Mouse (Mus musculus) heart, postnatal 0 days (tissue): ENCODE measurements around the gene Zdhhc13. TPM values are rescaled to one million over a fixed set of nuclear protein-coding genes. Genes with fewer than 3 reads are reported as not detected.

ENCODE experiments used
- ATAC-seq: fragments of 200-750 bp; cut with Nextera tagmentation; 2 replicates; pipeline ENCODE4 v1.8.0; 2017; ENCODE audit warnings: low read depth, moderate number of reproducible peaks, moderate library complexity; ENCODE audit not compliant: insufficient read depth
- DNase-seq: peaks from one replicate; pipeline ENCODE4 v3.0.0-alpha.2; 2016; ENCODE audit warnings: low spot score
- H3K27ac ChIP-seq: fragments of 300-500 bp; sonication (generic); 2 replicates; pipeline ENCODE4 v1.5.1; 2014; ENCODE audit warnings: low read depth, mild to moderate bottlenecking
- H3K27me3 ChIP-seq: fragments of 300-500 bp; sonication (generic); 2 replicates; pipeline ENCODE4 v1.6.1; 2014; ENCODE audit warnings: low read length, mixed read lengths; ENCODE audit not compliant: control insufficient read depth, insufficient read depth
- H3K36me3 ChIP-seq: fragments of 300-500 bp; sonication (generic); replicated peaks from 2 replicates; pipeline ENCODE4 v1.6.1; 2014; ENCODE audit warnings: low read length, mixed read lengths; ENCODE audit not compliant: control insufficient read depth, insufficient read depth
- H3K4me1 ChIP-seq: fragments of 300-500 bp; sonication (generic); 2 replicates; pipeline ENCODE4 v1.6.1; 2014; ENCODE audit warnings: antibody characterized with exemption; ENCODE audit not compliant: control insufficient read depth, insufficient read depth
- H3K4me2 ChIP-seq: fragments of 300-500 bp; sonication (generic); 2 replicates; pipeline ENCODE4 v1.6.1; 2014; ENCODE audit warnings: low read depth, mild to moderate bottlenecking, low read length, moderate library complexity
- H3K4me3 ChIP-seq: fragments of 300-500 bp; sonication (generic); 2 replicates; pipeline ENCODE4 v1.5.1; 2014; ENCODE audit warnings: low read depth, low read length
- H3K9ac ChIP-seq: fragments of 300-500 bp; sonication (generic); replicated peaks from 2 replicates; pipeline ENCODE4 v1.6.1; 2014; ENCODE audit warnings: low read depth, low read length, mixed read lengths
- H3K9me3 ChIP-seq: fragments of 300-500 bp; sonication (generic); replicated peaks from 2 replicates; pipeline ENCODE4 v1.6.1; 2016; ENCODE audit warnings: low read length; ENCODE audit not compliant: control insufficient read depth
- CTCF ChIP-seq: IDR thresholded peaks from 2 replicates; pipeline ENCODE4 v1.5.1; 2016; ENCODE audit warnings: antibody characterized with exemption, control low read depth, low read depth
- EP300 ChIP-seq: IDR thresholded peaks from 2 replicates; pipeline ENCODE4 v1.6.1; 2016; ENCODE audit warnings: antibody characterized with exemption, low read depth
- WGBS: fragments of 180-500 bp; shearing (Covaris S2); extraction: QIAGEN DNeasy Blood & Tissue Kit; methylation state at CpG from one replicate; pipeline ENCODE4 v1.1.7; 2014; 5-methylcytosine and 5-hydroxymethylcytosine counted together
- polyA plus RNA-seq: library from polyadenylated mRNA; unstranded; fragments of >200 nt; fragmentation: Nextera tagmentation; extraction: Ambion mirVana; gene quantifications from 2 replicates; pipeline ENCODE4 v1.2.1, GENCODE M21; 2015
- total RNA-seq: library from RNA; depleted of rRNA; stranded (reverse); fragments of >200 nt; gene quantifications from 2 replicates; pipeline ENCODE4 v1.2.3, GENCODE M21; 2014; ENCODE audit warnings: low replicate concordance

Zdhhc13 gene
- total and polyA plus RNA-seq, 2 experiments from 2014 or later: 29.5 to 58.5 TPM

GRCm38 (mm10) chr7:48812358-48812757, 23.6 kb downstream of the Zdhhc13 start:
- TF ChIP-seq EP300 (no peak), CTCF (peak; percentile 59)
- Histone ChIP-seq H3K4me3 (no peak overlapping the region), H3K4me2 (no peak overlapping the region), H3K27me3 (no peaks in the 10 kb centered on the region), H3K9ac (no peak overlapping the region), H3K36me3 (peaks cover 41% of the 10 kb centered on the region), H3K9me3 (no peaks in the 10 kb centered on the region), H3K4me1 (no peaks in the 10 kb centered on the region), H3K27ac (no peak overlapping the region)
- DNase-seq (no peak), ATAC-seq (0 out of 2 replicates have a peak, but pooled peaks have one; percentile 44)

DNA sequence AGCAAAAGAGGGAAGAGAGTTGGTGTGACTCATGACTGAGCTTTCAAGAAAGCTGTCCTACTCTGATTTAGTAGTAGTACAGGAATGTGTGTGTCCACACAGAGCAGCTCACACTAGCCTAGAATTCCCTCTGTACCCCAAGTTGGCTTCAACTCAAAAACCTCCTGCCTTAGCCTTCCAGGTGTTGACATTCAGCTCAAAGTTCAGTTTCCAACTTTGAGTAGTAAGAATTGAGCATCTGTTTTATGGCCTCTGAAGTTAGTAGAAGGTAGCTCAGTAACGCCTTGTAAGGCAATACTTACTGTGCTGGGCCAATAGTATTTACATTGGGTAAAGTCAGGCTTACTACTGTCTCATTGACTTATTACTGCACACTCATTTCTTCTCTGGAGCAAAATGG, 24.8 kb downstream of the Zdhhc13 start:
- TF ChIP-seq CTCF (no peak), EP300 (no peak)
- Histone ChIP-seq H3K36me3 (peaks cover 44% of the 10 kb centered on the region), H3K4me1 (no peaks in the 10 kb centered on the region), H3K4me2 (no peak overlapping the region), H3K27me3 (no peaks in the 10 kb centered on the region), H3K27ac (no peak overlapping the region), H3K9me3 (no peaks in the 10 kb centered on the region), H3K9ac (no peak overlapping the region), H3K4me3 (no peak overlapping the region)
- DNase-seq: no peak
- ATAC-seq: no peak
- WGBS: 81% methylated on average over 1 of the region's 1 CpGs

- H3K4me2 ChIP-seq: no peak overlapping the region
- peaks cover 18% of the 10 kb centered on the region for H3K4me1 ChIP-seq
- no peak for TF ChIP-seq EP300
- TF ChIP-seq CTCF: no peak
- H3K9me3 ChIP-seq: no peaks in the 10 kb centered on the region
- H3K36me3 ChIP-seq: peaks cover 75% of the 10 kb centered on the region
- H3K4me3 ChIP-seq: no peak overlapping the region
- no peak overlapping the region for H3K27ac ChIP-seq
- no peaks in the 10 kb centered on the region for H3K27me3 ChIP-seq
- no peak for ATAC-seq
- 93% methylated on average over 5 of the region's 5 CpGs for WGBS
- no peak for DNase-seq
- H3K9ac ChIP-seq: no peak overlapping the region
These were observed 32.9 kb downstream of the Zdhhc13 start for GRCm38 (mm10) chr7:48821654-48822053.

GRCm38 (mm10) chr7:48823621-48824020, 34.8 kb downstream of the Zdhhc13 start:
- no peaks in the 10 kb centered on the region for H3K27me3 ChIP-seq
- ATAC-seq: no peak
- no peak overlapping the region for H3K27ac ChIP-seq
- TF ChIP-seq EP300: no peak
- no peak for TF ChIP-seq CTCF
- no peaks in the 10 kb centered on the region for H3K9me3 ChIP-seq
- peaks cover 62% of the 10 kb centered on the region for H3K36me3 ChIP-seq
- H3K4me3 ChIP-seq: no peak overlapping the region
- H3K4me2 ChIP-seq: no peak overlapping the region
- WGBS: 96% methylated on average over 3 of the region's 3 CpGs
- no peak for DNase-seq
- peaks cover 18% of the 10 kb centered on the region for H3K4me1 ChIP-seq
- H3K9ac ChIP-seq: no peak overlapping the region

DNA sequence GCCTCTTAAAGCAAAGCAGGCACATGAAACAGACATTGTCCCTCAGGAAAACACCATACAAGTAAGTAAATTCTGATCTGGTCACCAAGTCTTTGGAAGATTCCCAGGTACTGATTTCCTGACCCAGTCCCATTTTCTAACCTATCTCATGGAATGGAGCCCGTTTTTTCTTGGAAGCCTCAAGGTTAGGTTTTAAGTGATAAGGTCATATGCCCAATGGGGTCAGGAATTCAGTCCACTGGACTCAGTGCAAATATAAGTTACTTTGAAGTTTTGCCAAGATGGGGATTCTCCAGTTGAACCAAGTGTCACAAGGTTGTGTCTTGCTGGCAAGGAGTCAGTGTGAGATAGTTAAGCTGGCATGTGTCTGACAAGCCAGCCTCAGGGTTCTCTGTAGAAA, 35.9 kb downstream of the Zdhhc13 start:
- WGBS: 34% methylated on average over 1 of the region's 1 CpGs
- no peak for DNase-seq
- H3K4me1 ChIP-seq: peaks cover 21% of the 10 kb centered on the region
- TF ChIP-seq CTCF: no peak
- no peak for TF ChIP-seq EP300
- no peak overlapping the region for H3K4me2 ChIP-seq
- no peaks in the 10 kb centered on the region for H3K9me3 ChIP-seq
- no peak for ATAC-seq
- peaks cover 53% of the 10 kb centered on the region for H3K36me3 ChIP-seq
- H3K9ac ChIP-seq: no peak overlapping the region
- H3K4me3 ChIP-seq: no peak overlapping the region
- H3K27ac ChIP-seq: no peak overlapping the region
- H3K27me3 ChIP-seq: no peaks in the 10 kb centered on the region

DNA sequence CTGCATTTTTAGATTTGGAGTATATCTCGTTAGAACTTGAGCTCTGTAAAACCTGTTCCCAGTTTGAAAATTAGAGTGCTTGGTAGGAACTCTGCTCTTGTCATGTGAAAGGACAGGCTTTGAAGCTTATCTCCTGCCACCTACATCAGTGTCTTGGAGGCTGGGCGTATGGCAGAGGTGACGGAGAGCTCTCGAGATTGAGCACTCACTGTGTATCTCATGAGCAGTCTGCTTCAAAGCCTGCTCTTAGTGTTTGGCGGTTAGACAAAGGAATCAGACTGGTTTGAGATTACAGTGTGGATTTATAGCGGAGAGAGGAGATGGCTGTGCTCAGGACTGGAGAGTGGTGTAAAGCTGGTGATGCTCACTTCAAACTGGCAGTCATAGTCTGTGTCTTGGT, 36.4 kb downstream of the Zdhhc13 start:
- peaks cover 48% of the 10 kb centered on the region for H3K36me3 ChIP-seq
- no peak for DNase-seq
- H3K9ac ChIP-seq: no peak overlapping the region
- TF ChIP-seq CTCF (no peak), EP300 (no peak)
- H3K4me1 ChIP-seq: peaks cover 21% of the 10 kb centered on the region
- WGBS: 40% methylated on average over 6 of the region's 6 CpGs
- H3K9me3 ChIP-seq: no peaks in the 10 kb centered on the region
- 0 out of 2 replicates have a peak overlapping the region, but pooled peaks have one; percentile 13 for H3K27ac ChIP-seq
- ATAC-seq: peak; percentile 23; the same call in 1 of the 2 replicates
- no peak overlapping the region for H3K4me3 ChIP-seq
- no peak overlapping the region for H3K4me2 ChIP-seq
- no peaks in the 10 kb centered on the region for H3K27me3 ChIP-seq
